Mouse (Mus musculus) heart, postnatal 0 days (tissue): Measurements from ENCODE around the gene Esrrg.

ENCODE experiments used
- CTCF ChIP-seq: IDR thresholded peaks from 2 replicates; pipeline ENCODE4 v1.5.1; 2016; ENCODE audit warnings: antibody characterized with exemption, control low read depth, low read depth
- EP300 ChIP-seq: IDR thresholded peaks from 2 replicates; pipeline ENCODE4 v1.6.1; 2016; ENCODE audit warnings: antibody characterized with exemption, low read depth

- TF ChIP-seq CTCF (no peak), EP300 (no peak)
Observed at GRCm38 (mm10) chr1:187938652-187939051, 330.1 kb downstream of the Esrrg start.
